Mouse (Mus musculus): ENCODE results near the gene Glp1r.

Glp1r gene

DNA sequence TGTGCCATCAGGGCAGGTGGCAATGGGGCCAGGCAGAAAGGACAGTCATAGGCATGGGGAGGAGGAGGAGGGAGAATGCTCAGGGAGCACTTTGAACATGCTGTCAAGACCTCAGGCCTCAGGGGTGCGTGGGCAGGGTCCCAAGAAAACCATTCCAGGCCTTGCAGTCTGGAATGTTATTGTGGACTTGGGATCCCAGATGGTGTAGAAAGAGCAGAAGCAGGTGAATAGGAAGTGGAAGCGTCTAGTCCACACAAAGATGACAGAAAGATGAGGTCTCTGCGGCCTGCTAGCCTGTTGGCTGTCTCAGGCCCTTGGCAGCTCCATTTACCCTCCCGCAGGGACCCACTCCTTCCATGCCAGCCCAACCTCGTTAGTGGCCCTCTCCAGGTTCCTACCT lies 10.9 kb downstream of the Glp1r start:
- DNase-seq (ENCODE audit: low read depth, low spot score): no peak

DNA sequence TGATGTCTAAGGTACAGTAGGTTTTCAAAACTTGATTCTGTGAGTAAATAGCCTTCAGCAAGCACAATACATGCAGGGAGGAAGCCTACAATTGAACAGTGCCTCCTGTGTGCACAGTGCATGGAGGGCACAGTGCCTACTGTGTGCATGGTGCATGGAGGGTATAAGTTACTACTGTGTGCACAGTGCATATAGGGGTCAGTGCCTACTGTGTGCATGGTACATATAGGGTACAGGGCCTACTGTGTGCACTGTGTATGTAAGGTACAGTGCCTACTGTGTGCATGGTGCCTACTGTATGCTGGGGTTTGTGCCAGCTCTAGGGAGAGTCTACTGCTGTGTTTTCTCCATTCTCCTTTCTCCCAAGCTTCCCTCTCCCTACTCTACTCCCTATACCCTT lies 12.6 kb downstream of the Glp1r start:
- no peak for DNase-seq (ENCODE audit: low read depth, low spot score)

- DNase-seq (ENCODE audit: low read depth, low spot score): no peak
These were observed 21.9 kb downstream of the Glp1r start for GRCm38 (mm10) chr17:30923566-30923965.

DNA sequence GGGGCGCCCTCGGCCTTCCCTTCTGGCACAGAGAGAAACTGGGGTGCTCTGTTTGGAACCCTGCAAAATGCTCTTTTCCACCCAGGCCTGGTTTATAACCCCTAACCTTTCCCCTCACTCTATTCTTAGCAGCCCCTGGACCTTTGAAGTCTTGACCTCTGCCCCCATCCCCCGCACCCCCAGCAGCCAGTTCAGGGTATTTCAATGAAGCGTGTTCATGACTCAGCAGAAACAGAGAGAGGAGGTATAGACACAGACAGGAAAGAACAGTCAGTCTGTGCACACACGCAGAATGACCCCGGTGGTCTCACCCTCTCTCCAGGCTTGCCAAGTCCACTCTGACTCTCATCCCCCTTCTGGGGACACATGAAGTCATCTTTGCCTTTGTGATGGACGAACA lies 29.2 kb downstream of the Glp1r start:
- DNase-seq (ENCODE audit: low read depth, low spot score): no peak

- no peak for DNase-seq (ENCODE audit: low read depth, low spot score)
These were observed 31.2 kb downstream of the Glp1r start for GRCm38 (mm10) chr17:30932836-30933235.

GRCm38 (mm10) chr17:30935301-30935700 lies 33.7 kb downstream of the Glp1r start:
- no peak for DNase-seq (ENCODE audit: low read depth, low spot score)

DNA sequence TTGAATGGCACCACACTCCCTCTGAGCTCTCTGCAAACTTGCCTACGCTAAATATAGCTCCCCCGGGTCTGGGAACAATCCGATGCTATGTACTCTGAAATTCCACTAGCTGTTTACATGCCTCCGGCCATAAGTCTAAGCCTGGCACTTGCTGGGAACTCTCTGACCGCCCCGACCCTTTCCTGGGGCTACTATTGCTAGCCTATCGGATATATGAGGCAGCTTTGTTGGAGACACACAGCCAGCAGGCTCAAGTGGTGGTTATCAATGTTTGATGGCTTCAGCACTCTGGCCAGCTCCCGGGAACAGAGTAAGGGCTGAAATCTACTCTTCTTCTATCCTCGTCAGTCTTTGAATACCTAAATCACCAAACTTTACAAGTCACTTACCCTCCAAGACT lies 36.9 kb downstream of the Glp1r start:
- DNase-seq (ENCODE audit: low read depth, low spot score): no peak

- no peak for DNase-seq (ENCODE audit: low read depth, low spot score)
These were observed 46.8 kb downstream of the Glp1r start for GRCm38 (mm10) chr17:30948382-30948781.

DNA sequence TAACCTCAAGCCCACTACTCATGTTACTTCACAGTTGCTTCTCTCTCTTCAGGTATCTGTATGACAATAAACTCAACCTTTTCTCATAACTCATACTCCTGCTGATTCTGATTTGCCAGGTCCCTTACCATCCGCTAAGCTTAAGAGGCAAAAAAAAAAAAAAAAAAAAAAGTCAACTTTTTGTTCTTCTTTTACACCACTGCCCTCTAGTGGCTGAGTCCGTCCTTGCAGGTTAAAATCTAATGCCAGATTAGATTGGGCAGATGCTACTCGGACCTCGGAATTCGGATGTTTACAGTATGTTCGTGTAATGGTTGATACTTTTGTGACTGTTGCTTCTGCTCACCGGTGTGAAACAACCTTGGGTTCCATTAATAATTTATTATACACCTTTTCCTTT lies 49.2 kb downstream of the Glp1r start:
- peak; percentile 15 for DNase-seq (ENCODE audit: low read depth, low spot score)

DNA sequence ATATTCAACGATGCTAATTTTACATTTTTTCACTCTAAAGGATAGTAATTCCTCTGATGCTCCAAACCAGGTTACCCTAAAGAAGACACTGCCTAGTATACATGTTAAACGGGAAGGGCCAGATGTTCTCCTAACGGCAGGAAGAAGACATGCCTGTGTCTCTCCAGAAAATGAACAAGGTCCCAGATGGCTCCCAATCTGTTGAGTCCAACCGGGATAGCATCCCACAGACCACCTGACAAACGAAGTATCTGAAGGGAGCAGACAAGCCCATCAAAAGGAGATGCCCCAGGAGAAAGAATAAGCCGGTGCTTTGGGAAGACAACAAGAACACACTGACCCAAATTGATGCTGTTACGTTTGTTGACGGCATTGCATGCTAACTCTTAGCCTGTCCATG lies 50.0 kb downstream of the Glp1r start:
- no peak for DNase-seq (ENCODE audit: low read depth, low spot score)

GRCm38 (mm10) chr17:30954340-30954739 lies 52.7 kb downstream of the Glp1r start, which contains the start of gene Umodl1:
TSS of gene Umodl1 (plus strand) at chr17:30954640.
- DNase-seq (ENCODE audit: low read depth, low spot score): no peak

DNA sequence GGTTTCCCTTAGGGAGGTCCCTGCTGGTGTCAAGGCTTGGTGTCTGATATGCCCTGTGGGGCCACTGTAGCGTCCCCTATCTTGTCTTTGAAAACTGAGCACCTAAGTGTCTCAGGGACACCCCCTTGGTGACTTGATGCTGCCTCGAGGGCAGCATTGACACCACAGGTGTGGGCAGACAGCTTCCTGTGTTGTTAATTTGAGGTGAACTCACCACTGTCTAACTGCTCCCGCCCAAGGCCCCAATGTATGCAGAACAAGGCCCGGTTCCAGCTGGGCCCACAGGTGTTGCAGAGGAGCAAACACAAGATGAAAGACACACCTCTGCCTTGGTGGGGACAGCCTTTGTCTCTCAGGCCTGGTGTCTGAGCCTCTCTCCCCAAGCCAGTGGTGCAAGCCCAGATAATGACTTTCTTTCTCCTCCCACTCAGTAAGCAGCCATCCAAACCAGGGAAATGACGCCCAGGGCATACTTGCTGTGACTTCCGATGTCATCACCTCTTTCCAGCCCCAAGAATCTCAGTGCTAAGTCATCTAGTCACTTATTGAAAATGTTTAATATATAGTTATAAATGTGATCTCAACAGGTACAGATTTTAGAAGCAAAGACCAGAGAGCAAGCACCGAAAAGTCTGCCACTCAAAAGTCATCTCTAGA lies 60.4 kb downstream of the Glp1r start:
- DNase-seq (ENCODE audit: low read depth, low spot score): no peak

DNA sequence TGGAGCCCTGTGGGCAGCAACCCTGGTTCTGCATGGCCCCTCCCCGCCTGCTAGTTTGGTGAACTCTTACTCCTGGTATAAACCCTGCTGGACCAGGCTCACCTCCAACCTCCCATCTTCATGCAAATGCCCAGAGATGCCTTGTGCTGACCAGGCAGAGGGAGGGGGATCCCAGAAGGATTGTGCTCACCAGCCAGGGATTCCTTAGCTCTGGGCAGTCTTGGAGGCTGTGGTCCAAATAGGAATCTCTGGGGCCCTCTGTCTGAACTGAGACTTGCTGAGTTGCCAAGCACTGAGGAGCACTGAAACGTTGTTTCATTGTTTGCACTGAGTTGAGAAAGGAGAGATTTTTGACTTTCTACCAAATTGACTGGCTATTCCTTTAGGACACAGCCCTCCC lies 61.3 kb downstream of the Glp1r start:
- no peak for DNase-seq (ENCODE audit: low read depth, low spot score)

DNA sequence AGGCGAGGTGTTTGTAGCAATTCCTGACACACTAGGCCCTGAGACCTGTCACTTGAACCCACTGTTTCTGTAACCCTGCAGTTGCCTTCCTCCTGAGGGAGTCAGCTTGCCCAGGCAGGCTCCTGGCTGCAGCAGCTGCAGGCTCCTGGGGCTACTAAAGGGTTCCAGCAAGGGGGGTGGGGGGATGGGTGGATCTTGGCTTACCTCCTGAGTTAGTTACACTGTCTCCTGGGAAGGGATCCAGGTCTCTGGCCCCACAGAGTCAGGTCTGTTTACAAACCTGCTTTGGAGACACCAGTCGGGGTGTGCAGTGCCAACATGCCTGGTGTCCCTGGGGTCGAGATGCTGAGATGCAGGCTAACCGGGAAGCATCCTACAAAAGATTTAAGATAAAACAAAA lies 68.4 kb downstream of the Glp1r start:
- DNase-seq (ENCODE audit: low read depth, low spot score): no peak

- DNase-seq (ENCODE audit: low read depth, low spot score): no peak
These were observed 70.3 kb downstream of the Glp1r start for GRCm38 (mm10) chr17:30971877-30972276.

GRCm38 (mm10) chr17:30973332-30973731 lies 71.7 kb downstream of the Glp1r start:
- no peak for DNase-seq (ENCODE audit: low read depth, low spot score)

DNA sequence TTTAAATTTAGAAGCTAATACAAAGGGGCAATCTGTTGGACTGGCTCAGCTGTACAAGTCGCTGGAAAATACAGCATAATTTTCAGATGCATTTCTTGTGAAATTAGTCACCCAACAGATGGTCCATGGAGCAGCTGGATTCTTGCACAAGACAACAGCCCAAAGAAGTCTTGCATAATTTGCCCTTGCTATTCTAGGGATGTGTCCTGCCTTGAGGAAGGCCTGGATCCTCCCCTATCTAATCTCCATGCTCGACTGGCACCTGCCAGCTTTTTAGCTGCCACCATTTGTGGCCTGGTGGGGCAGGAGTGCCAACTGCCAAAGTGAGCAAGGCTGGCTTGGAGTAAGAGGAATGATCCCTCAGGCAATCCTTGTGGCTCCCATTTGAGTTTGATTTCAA lies 75.7 kb downstream of the Glp1r start:
- DNase-seq (ENCODE audit: low read depth, low spot score): no peak

GRCm38 (mm10) chr17:30978556-30978955 lies 76.9 kb downstream of the Glp1r start:
- DNase-seq (ENCODE audit: low read depth, low spot score): no peak

- DNase-seq (ENCODE audit: low read depth, low spot score): no peak
These were observed 81.9 kb downstream of the Glp1r start for GRCm38 (mm10) chr17:30983521-30983920.

- DNase-seq (ENCODE audit: low read depth, low spot score): no peak
These were observed 88.6 kb downstream of the Glp1r start for GRCm38 (mm10) chr17:30990254-30990653.

Measured in c-Kit-negative CD71-positive TER-119-positive erythroid progenitor cells, embryonic 14.5 days (primary cell).